Mouse (Mus musculus) induced T-regulatory cell, adult 2 months (primary cell): ENCODE measurements around the gene Gm10750.
"Not testable (repeated sequence)": the region's sequence is repeated elsewhere in the genome, so short reads cannot be mapped to it uniquely, and the experiment has no call there.

ENCODE experiments used
- DNase-seq: peaks from one replicate; pipeline ENCODE4 v3.0.0-alpha.2; 2012; ENCODE audit warnings: low read depth

The Gm10750 gene

GRCm38 (mm10) chr2:149017137-149017536 is at the start of gene Gm10750:
Gm10750 (minus strand) TSS chr2:149017237.
- DNase-seq: not testable (repeated sequence)

GRCm38 (mm10) chr2:149004826-149005225 is 12.2 kb downstream of the Gm10750 start:
- DNase-seq: no peak

GRCm38 (mm10) chr2:149003151-149003550 is 13.9 kb downstream of the Gm10750 start, which contains the start of gene Gm1330:
Gm1330 (minus strand) TSS chr2:149003251.
- no peak for DNase-seq

GRCm38 (mm10) chr2:148995133-148995532 is 21.9 kb downstream of the Gm10750 start:
- no peak for DNase-seq
